Mouse (Mus musculus) hindbrain, embryonic 13.5 days (tissue): Measurements from ENCODE around the gene Mcam. TPM values are rescaled to one million over a fixed set of nuclear protein-coding genes. Genes with fewer than 3 reads are reported as not detected.

Source experiments
- ATAC-seq: fragments of 200-750 bp; cut with Nextera tagmentation; 2 replicates; pipeline ENCODE4 v1.8.0; 2017; ENCODE audit warnings: moderate TSS enrichment; ENCODE audit not compliant: low FRiP score
- H3K27ac ChIP-seq: fragments of 300-500 bp; sonication (generic); 2 replicates; pipeline ENCODE4 v1.5.1; 2015; ENCODE audit warnings: inconsistent platforms, mild to moderate bottlenecking, moderate library complexity
- H3K27me3 ChIP-seq: fragments of 300-500 bp; sonication (generic); 2 replicates; pipeline ENCODE4 v1.6.1; 2015; ENCODE audit warnings: mild to moderate bottlenecking, inconsistent platforms
- H3K36me3 ChIP-seq: fragments of 300-500 bp; sonication (generic); 2 replicates; pipeline ENCODE4 v1.6.1; 2015; ENCODE audit warnings: mild to moderate bottlenecking, inconsistent platforms
- H3K4me1 ChIP-seq: fragments of 300-500 bp; sonication (generic); replicated peaks from 2 replicates; pipeline ENCODE4 v1.6.1; 2015; ENCODE audit warnings: inconsistent platforms
- H3K4me2 ChIP-seq: fragments of 300-500 bp; sonication (generic); 2 replicates; pipeline ENCODE4 v1.6.1; 2015; ENCODE audit warnings: inconsistent platforms, mild to moderate bottlenecking, moderate library complexity
- H3K4me3 ChIP-seq: fragments of 300-500 bp; sonication (generic); 2 replicates; pipeline ENCODE4 v1.5.1; 2015; ENCODE audit warnings: mild to moderate bottlenecking, inconsistent platforms
- H3K9ac ChIP-seq: fragments of 300-500 bp; sonication (generic); 2 replicates; pipeline ENCODE4 v1.6.1; 2015; ENCODE audit warnings: mild to moderate bottlenecking, inconsistent platforms
- H3K9me3 ChIP-seq: fragments of 300-500 bp; sonication (generic); 2 replicates; pipeline ENCODE4 v1.6.1; 2016; ENCODE audit warnings: inconsistent platforms
- WGBS: fragments of 180-500 bp; shearing (Covaris S2); methylation state at CpG from one replicate; pipeline ENCODE4 v1.1.7; 2015; 5-methylcytosine and 5-hydroxymethylcytosine counted together
- polyA plus RNA-seq: library from polyadenylated mRNA; unstranded; fragments of >200 nt; fragmentation: Nextera tagmentation; extraction: Ambion mirVana; gene quantifications from 2 replicates; pipeline ENCODE4 v1.2.1, GENCODE M21; 2015

Mcam gene
- polyA plus RNA-seq: 13.1 and 14.0 TPM in 2 replicates

- Histone ChIP-seq H3K4me1 (peaks cover 59% of the 10 kb centered on the region), H3K36me3 (0 out of 2 replicates have a peak, but pooled peaks cover under 1% of the 10 kb centered on the region), H3K9me3 (no peaks in the 10 kb centered on the region), H3K27ac (peak within 1 kb of the TSS; percentile 55), H3K9ac (peak within 1 kb of the TSS; percentile 74), H3K27me3 (peaks cover 75% of the 10 kb centered on the region), H3K4me2 (peak within 1 kb of the TSS; percentile 69), H3K4me3 (peak within 1 kb of the TSS; percentile 48)
- ATAC-seq: 0 out of 2 replicates have a peak, but pooled peaks have one; percentile 34
- WGBS: under 1% methylated on average over 31 of the region's 55 CpGs
Measured at GRCm38 (mm10) chr9:44134101-44134850, at the start of gene Mcam. Gene Mcam (plus strand): TSS chr9:44134469.

- H3K4me2 ChIP-seq: peak overlapping the region; percentile 98
- H3K36me3 ChIP-seq: no peaks in the 10 kb centered on the region
- H3K4me3 ChIP-seq: peak overlapping the region; percentile 56
- H3K27ac ChIP-seq: no peak overlapping the region
- peaks cover 39% of the 10 kb centered on the region for H3K4me1 ChIP-seq
- ATAC-seq: peak; percentile 66
- WGBS: under 1% methylated on average over 62 of the region's 62 CpGs
- peak overlapping the region; percentile 78 for H3K9ac ChIP-seq
- no peaks in the 10 kb centered on the region for H3K9me3 ChIP-seq
- H3K27me3 ChIP-seq: peaks cover 67% of the 10 kb centered on the region
Measured at GRCm38 (mm10) chr9:44084659-44085229, 49.5 kb upstream of the Mcam start.

GRCm38 (mm10) chr9:44085276-44085675 is 49.0 kb upstream of the Mcam start:
- peaks cover 69% of the 10 kb centered on the region for H3K27me3 ChIP-seq
- H3K4me2 ChIP-seq: peak overlapping the region; percentile 98
- H3K9me3 ChIP-seq: no peaks in the 10 kb centered on the region
- H3K36me3 ChIP-seq: no peaks in the 10 kb centered on the region
- H3K9ac ChIP-seq: peak overlapping the region; percentile 78
- WGBS: 5% methylated on average over 10 of the region's 10 CpGs
- H3K4me1 ChIP-seq: peaks cover 39% of the 10 kb centered on the region
- peak overlapping the region; percentile 56 for H3K4me3 ChIP-seq
- H3K27ac ChIP-seq: no peak overlapping the region
- ATAC-seq: no peak

- WGBS: 68% methylated on average over 15 of the region's 15 CpGs
- no peak overlapping the region for H3K27ac ChIP-seq
- H3K27me3 ChIP-seq: peaks cover 69% of the 10 kb centered on the region
- H3K9me3 ChIP-seq: no peaks in the 10 kb centered on the region
- peak overlapping the region; percentile 98 for H3K4me2 ChIP-seq
- peaks cover 37% of the 10 kb centered on the region for H3K4me1 ChIP-seq
- no peak for ATAC-seq
- no peak overlapping the region for H3K9ac ChIP-seq
- H3K36me3 ChIP-seq: no peaks in the 10 kb centered on the region; the same call in 1 of the 2 replicates
- no peak overlapping the region for H3K4me3 ChIP-seq
Measured at GRCm38 (mm10) chr9:44085741-44086665, 48.3 kb upstream of the Mcam start.

- Histone ChIP-seq H3K4me2 (no peak overlapping the region), H3K4me3 (no peak overlapping the region), H3K9ac (no peak overlapping the region), H3K36me3 (no peaks in the 10 kb centered on the region; the same call in 1 of the 2 replicates), H3K4me1 (peaks cover 37% of the 10 kb centered on the region), H3K27me3 (peaks cover 67% of the 10 kb centered on the region), H3K9me3 (no peaks in the 10 kb centered on the region), H3K27ac (no peak overlapping the region)
- ATAC-seq: no peak
- 41% methylated on average over 10 of the region's 10 CpGs for WGBS
Measured at GRCm38 (mm10) chr9:44086960-44087359, 47.3 kb upstream of the Mcam start.

GRCm38 (mm10) chr9:44087761-44088455 is 46.4 kb upstream of the Mcam start:
- WGBS: 19% methylated on average over 15 of the region's 15 CpGs

GRCm38 (mm10) chr9:44088877-44089608 is 45.2 kb upstream of the Mcam start:
- no peak overlapping the region for H3K4me2 ChIP-seq
- WGBS: 73% methylated on average over 12 of the region's 12 CpGs
- H3K27ac ChIP-seq: no peak overlapping the region
- H3K4me1 ChIP-seq: peaks cover 31% of the 10 kb centered on the region
- no peak overlapping the region for H3K9ac ChIP-seq
- H3K36me3 ChIP-seq: no peaks in the 10 kb centered on the region; the same call in 1 of the 2 replicates
- no peak for ATAC-seq
- H3K27me3 ChIP-seq: peaks cover 50% of the 10 kb centered on the region
- no peaks in the 10 kb centered on the region for H3K9me3 ChIP-seq
- H3K4me3 ChIP-seq: no peak overlapping the region

More at GRCm38 (mm10) chr9:44087761-44088455, 46.4 kb upstream of the Mcam start:
- Histone ChIP-seq H3K4me3 (no peak overlapping the region), H3K36me3 (no peaks in the 10 kb centered on the region; the same call in 1 of the 2 replicates), H3K4me1 (peaks cover 37% of the 10 kb centered on the region), H3K9ac (peak overlapping the region; percentile 24; the same call in 1 of the 2 replicates), H3K4me2 (no peak overlapping the region), H3K27ac (no peak overlapping the region), H3K27me3 (peaks cover 62% of the 10 kb centered on the region), H3K9me3 (no peaks in the 10 kb centered on the region)
- no peak for ATAC-seq

GRCm38 (mm10) chr9:44093612-44094503 is 40.4 kb upstream of the Mcam start:
- H3K27me3 ChIP-seq: peaks cover 11% of the 10 kb centered on the region
- WGBS: 28% methylated on average over 24 of the region's 24 CpGs
- ATAC-seq: no peak
- no peaks in the 10 kb centered on the region; the same call in 1 of the 2 replicates for H3K36me3 ChIP-seq
- peaks cover 17% of the 10 kb centered on the region for H3K4me1 ChIP-seq
- H3K27ac ChIP-seq: no peak overlapping the region
- H3K9me3 ChIP-seq: no peaks in the 10 kb centered on the region
- H3K4me3 ChIP-seq: peak overlapping the region; percentile 21; the same call in 1 of the 2 replicates
- no peak overlapping the region for H3K9ac ChIP-seq
- peak overlapping the region; percentile 49 for H3K4me2 ChIP-seq

GRCm38 (mm10) chr9:44094737-44095136 is 39.5 kb upstream of the Mcam start:
- Histone ChIP-seq H3K9ac (no peak overlapping the region), H3K27ac (no peak overlapping the region), H3K9me3 (no peaks in the 10 kb centered on the region), H3K4me3 (no peak overlapping the region), H3K4me2 (no peak overlapping the region), H3K27me3 (0 out of 2 replicates have a peak, but pooled peaks cover 2% of the 10 kb centered on the region), H3K36me3 (no peaks in the 10 kb centered on the region; the same call in 1 of the 2 replicates), H3K4me1 (peaks cover 17% of the 10 kb centered on the region)
- 79% methylated on average over 3 of the region's 3 CpGs for WGBS
- no peak for ATAC-seq

- no peaks in the 10 kb centered on the region for H3K9me3 ChIP-seq
- no peak for ATAC-seq
- H3K4me2 ChIP-seq: no peak overlapping the region
- 88% methylated on average over 9 of the region's 9 CpGs for WGBS
- H3K9ac ChIP-seq: no peak overlapping the region
- no peaks in the 10 kb centered on the region for H3K27me3 ChIP-seq
- no peak overlapping the region for H3K4me3 ChIP-seq
- H3K36me3 ChIP-seq: no peaks in the 10 kb centered on the region; the same call in 1 of the 2 replicates
- H3K4me1 ChIP-seq: peaks cover 17% of the 10 kb centered on the region
- H3K27ac ChIP-seq: no peak overlapping the region
Measured at GRCm38 (mm10) chr9:44095781-44096180, 38.5 kb upstream of the Mcam start.
